Mouse (Mus musculus) heart, adult 2 months (tissue): ENCODE results near the gene Zfhx2.

Source experiments
- CTCF ChIP-seq: fragments of 200-600 bp; IDR thresholded peaks from 2 replicates; pipeline ENCODE4 v1.8.1; 2022; ENCODE audit warnings: antibody characterized with exemption, mild to moderate bottlenecking, moderate library complexity
- EP300 ChIP-seq: fragments of 200-500 bp; IDR thresholded peaks from 2 replicates; pipeline ENCODE4 v1.6.1; 2011; ENCODE audit warnings: low read depth, low read length, control low read depth; ENCODE audit not compliant: insufficient read depth

GRCm38 (mm10) chr14:55053708-55054190 lies 38.4 kb downstream of the Zfhx2 start:
- TF ChIP-seq EP300: no peak
- no peak for TF ChIP-seq CTCF
